ENCODE assay signal across 8 mouse cellular contexts in the genomic region with DNA sequence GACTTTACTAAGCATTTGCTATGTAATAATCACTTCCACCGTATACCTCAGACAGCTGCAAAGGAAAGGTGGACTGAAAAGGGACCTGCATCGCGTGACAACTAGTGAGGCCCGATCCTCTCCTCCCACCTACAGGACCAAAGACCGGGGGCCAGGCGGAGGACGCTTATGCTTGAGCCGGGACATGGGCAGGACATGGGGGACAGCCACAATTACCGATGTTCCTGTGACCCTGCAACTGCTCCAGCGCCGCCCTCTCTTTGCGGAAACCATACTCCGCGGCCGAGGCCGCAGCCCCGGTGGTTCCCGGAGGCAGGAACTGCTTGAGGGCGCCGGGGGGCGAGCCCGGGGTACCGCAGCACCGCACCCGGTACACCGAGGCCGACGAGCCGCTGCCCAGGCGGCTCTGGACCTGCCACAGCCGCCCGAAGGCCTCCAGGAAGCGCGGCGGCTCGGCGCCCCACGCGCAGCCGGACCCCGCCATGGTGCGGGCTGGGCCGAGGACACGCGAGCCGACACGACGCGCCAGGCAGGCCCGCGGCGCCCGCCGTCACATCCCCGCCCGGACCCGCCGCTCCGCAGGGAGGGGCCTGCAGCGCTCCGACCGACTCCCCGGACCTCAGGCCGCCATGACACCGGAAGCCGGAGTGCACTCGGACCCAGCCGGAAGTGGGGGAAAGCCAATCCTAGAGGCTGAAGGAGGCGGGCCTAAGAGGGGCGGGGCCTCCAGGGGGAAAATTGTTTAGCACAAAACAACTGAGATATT. TPM values are rescaled to one million over a fixed set of nuclear protein-coding genes. Genes with fewer than 3 reads are reported as not detected.
A peak's percentile ranks its signal among the peaks of the same experiment; 100 is the strongest.
DNase-seq lines count a peak whose midpoint lies in the region; ATAC-seq and TF ChIP-seq lines count a peak whose summit lies in the region.

A gene (minus strand): TSS at position 641 of the 766 bp plus-strand sequence.

- peak; percentile 93 to 94 for DNase-seq in B cell, adult 2 months
- peak; percentile 96 for DNase-seq in brain, adult 2 months (ENCODE audit: low read depth, low spot score)
- DNase-seq in kidney, postnatal 0 days (ENCODE audit: low spot score), result peak; percentile 95
- peak; percentile 88 for DNase-seq in liver, embryonic 11.5 days (ENCODE audit: low spot score)
- peak; percentile 87 for DNase-seq in naive thymus-derived CD4-positive, alpha-beta T cell, adult 2 months (ENCODE audit: low read depth)

- WGBS in heart, embryonic 11.5 days (ENCODE audit: insufficient replicate concordance), result under 1% methylated on average over 67 of the region's 70 CpGs
- WGBS in kidney, postnatal 0 days, result 1% methylated on average over 68 of the region's 70 CpGs
- WGBS in liver, embryonic 11.5 days, result under 1% methylated on average over 70 of the region's 70 CpGs
- under 1% methylated on average over 61 of the region's 70 CpGs for WGBS in stomach, embryonic 14.5 days

- ATAC-seq in erythroblast, adult 5-6 weeks (replicated peaks; ENCODE audit: low FRiP score, poor library complexity, severe bottlenecking), result peak; percentile 99
- ATAC-seq in heart, embryonic 11.5 days (replicated peaks; ENCODE audit: insufficient number of reproducible peaks, low FRiP score, low TSS enrichment), result peak; percentile 97
- ATAC-seq in kidney, postnatal 0 days (replicated peaks; ENCODE audit: low FRiP score, low read depth), result peak; percentile 99
- ATAC-seq in liver, embryonic 11.5 days (replicated peaks; ENCODE audit: low FRiP score), result peak; percentile 95
- ATAC-seq in stomach, embryonic 14.5 days (ENCODE audit: insufficient number of reproducible peaks, insufficient read depth, low FRiP score, low read depth), result peak; percentile 99

- H3K27me3 ChIP-seq in heart, embryonic 11.5 days (ENCODE audit: control insufficient read depth, insufficient read depth, low read length), result no peaks in the 10 kb centered on the region
- H3K27me3 ChIP-seq in kidney, postnatal 0 days (ENCODE audit: insufficient read depth, low read length), result no peaks in the 10 kb centered on the region
- H3K27me3 ChIP-seq in liver, embryonic 11.5 days (replicated peaks; ENCODE audit: control insufficient read depth, insufficient read depth, low read length), result no peaks in the 10 kb centered on the region
- H3K27me3 ChIP-seq in stomach, embryonic 14.5 days (ENCODE audit: control insufficient read depth, insufficient read depth, low read length), result no peaks in the 10 kb centered on the region

- H3K9me3 ChIP-seq in heart, embryonic 11.5 days (replicated peaks; ENCODE audit: control insufficient read depth, low read length), result no peaks in the 10 kb centered on the region
- no peaks in the 10 kb centered on the region for H3K9me3 ChIP-seq in kidney, postnatal 0 days (replicated peaks; ENCODE audit: low read length)
- H3K9me3 ChIP-seq in liver, embryonic 11.5 days (ENCODE audit: control insufficient read depth, low read length), result no peaks in the 10 kb centered on the region
- H3K9me3 ChIP-seq in stomach, embryonic 14.5 days (ENCODE audit: control insufficient read depth, low read depth, low read length), result no peaks in the 10 kb centered on the region

- H3K36me3 ChIP-seq in heart, embryonic 11.5 days (ENCODE audit: control insufficient read depth, insufficient read depth, low read length), result no peaks in the 10 kb centered on the region
- peaks cover 9% of the 10 kb centered on the region; the same call in 1 of the 2 replicates for H3K36me3 ChIP-seq in kidney, postnatal 0 days (ENCODE audit: insufficient read depth, low read length)
- peaks cover 9% of the 10 kb centered on the region for H3K36me3 ChIP-seq in liver, embryonic 11.5 days (ENCODE audit: control insufficient read depth, insufficient read depth, low read length)
- H3K36me3 ChIP-seq in stomach, embryonic 14.5 days (ENCODE audit: control insufficient read depth, insufficient read depth, low read length), result peaks cover 13% of the 10 kb centered on the region

- peak within 1 kb of the TSS; percentile 80 for H3K4me2 ChIP-seq in heart, embryonic 11.5 days
- peak within 1 kb of the TSS; percentile 57 for H3K4me2 ChIP-seq in kidney, postnatal 0 days (ENCODE audit: low read length)
- peak within 1 kb of the TSS; percentile 85 for H3K4me2 ChIP-seq in liver, embryonic 11.5 days
- peak within 1 kb of the TSS; percentile 57 for H3K4me2 ChIP-seq in stomach, embryonic 14.5 days (replicated peaks; ENCODE audit: low read depth, low read length)

- peak within 1 kb of the TSS; percentile 95 for H3K4me3 ChIP-seq in heart, embryonic 11.5 days (ENCODE audit: low read depth, low read length)
- H3K4me3 ChIP-seq in kidney, postnatal 0 days (replicated peaks; ENCODE audit: low read depth, low read length), result peak within 1 kb of the TSS; percentile 93
- H3K4me3 ChIP-seq in liver, embryonic 11.5 days (ENCODE audit: low read depth, low read length), result peak within 1 kb of the TSS; percentile 74
- peak within 1 kb of the TSS; percentile 66 for H3K4me3 ChIP-seq in stomach, embryonic 14.5 days (ENCODE audit: low read depth, low read length)

- H3K27ac ChIP-seq in heart, embryonic 11.5 days (ENCODE audit: low read depth, low read length), result peak within 1 kb of the TSS; percentile 83
- H3K27ac ChIP-seq in kidney, postnatal 0 days, result peak within 1 kb of the TSS; percentile 87
- H3K27ac ChIP-seq in liver, embryonic 11.5 days (ENCODE audit: low read depth, low read length), result peak within 1 kb of the TSS; percentile 66
- H3K27ac ChIP-seq in stomach, embryonic 14.5 days (ENCODE audit: low read length), result peak within 1 kb of the TSS; percentile 83

- H3K4me1 ChIP-seq in heart, embryonic 11.5 days (ENCODE audit: control insufficient read depth, insufficient read depth, low read length), result no peaks in the 10 kb centered on the region; the same call in 1 of the 2 replicates
- H3K4me1 ChIP-seq in kidney, postnatal 0 days (replicated peaks; ENCODE audit: insufficient read depth, low read length), result 0 out of 2 replicates have a peak, but pooled peaks cover 3% of the 10 kb centered on the region
- peaks cover 6% of the 10 kb centered on the region for H3K4me1 ChIP-seq in liver, embryonic 11.5 days (replicated peaks; ENCODE audit: control insufficient read depth, insufficient read depth, low read length)
- no peaks in the 10 kb centered on the region for H3K4me1 ChIP-seq in stomach, embryonic 14.5 days (ENCODE audit: control insufficient read depth, insufficient read depth, low read length)

- no peak for TF ChIP-seq CTCF in kidney, postnatal 0 days (IDR thresholded peaks at IDR 0.05; ENCODE audit: low read depth)

- peak within 1 kb of the TSS; percentile 94 for H3K9ac ChIP-seq in heart, embryonic 11.5 days (ENCODE audit: low read depth, low read length)
- peak within 1 kb of the TSS; percentile 95 for H3K9ac ChIP-seq in kidney, postnatal 0 days (ENCODE audit: low read depth, low read length)
- peak within 1 kb of the TSS; percentile 86 for H3K9ac ChIP-seq in liver, embryonic 11.5 days (ENCODE audit: low read depth, low read length)
- H3K9ac ChIP-seq in stomach, embryonic 14.5 days (replicated peaks; ENCODE audit: low read depth, low read length), result peak within 1 kb of the TSS; percentile 71

RNA-seq across cellular contexts. Expression of the gene that starts here (rescaled TPM):
- 18.8 and 22.4 TPM in 2 replicates for total RNA-seq in erythroblast, adult 5-6 weeks (2015; ENCODE audit: low replicate concordance)
- 26.6 and 34.4 TPM in 2 replicates for total RNA-seq in erythroblast, adult 5-6 weeks (2017; ENCODE audit: low replicate concordance)
- 9.3 and 14.3 TPM in 2 replicates for polyA plus RNA-seq in heart, embryonic 11.5 days (2014; fragmentation: Nextera tagmentation; extraction: Ambion mirVana)
- polyA plus RNA-seq in kidney, postnatal 0 days (2015; fragmentation: Nextera tagmentation; extraction: Ambion mirVana), result 6.6 and 7.0 TPM in 2 replicates
- polyA plus RNA-seq in liver, embryonic 11.5 days (2014; fragmentation: Nextera tagmentation; extraction: Ambion mirVana), result 16.0 and 17.0 TPM in 2 replicates
- polyA plus RNA-seq in stomach, embryonic 14.5 days (2014; fragmentation: Nextera tagmentation; extraction: Ambion mirVana), result 10.0 and 12.2 TPM in 2 replicates

Comparison
In these comparisons a context has a peak if more than half of its experiments do, and no peak if none do; other contexts are left out.
1. Peak in every context shown above with its lines: DNase-seq, ATAC-seq, H3K4me3 ChIP-seq and H3K27ac ChIP-seq.